Mouse (Mus musculus) cortical plate, adult 2 months (tissue): Measurements from ENCODE around the gene Smg1.

ENCODE experiments used
- CTCF ChIP-seq: fragments of 200-500 bp; IDR thresholded peaks from 2 replicates; pipeline ENCODE4 v1.5.1; 2011; ENCODE audit warnings: mild to moderate bottlenecking, control low read depth, low read length; ENCODE audit not compliant: insufficient read depth; ENCODE audit errors: extremely low read depth
- POLR2A ChIP-seq: fragments of 200-500 bp; IDR thresholded peaks from 2 replicates; pipeline ENCODE4 v1.6.1; 2011; ENCODE audit warnings: mild to moderate bottlenecking, low read length, control low read depth; ENCODE audit not compliant: insufficient read depth; ENCODE audit errors: extremely low read depth

- no peak for TF ChIP-seq POLR2A
- TF ChIP-seq CTCF, result no peak
Measured at GRCm38 (mm10) chr7:118181123-118181522, 62.3 kb downstream of the Smg1 start.
